11 mouse cellular contexts compared by ENCODE assay signal in the genomic region with DNA sequence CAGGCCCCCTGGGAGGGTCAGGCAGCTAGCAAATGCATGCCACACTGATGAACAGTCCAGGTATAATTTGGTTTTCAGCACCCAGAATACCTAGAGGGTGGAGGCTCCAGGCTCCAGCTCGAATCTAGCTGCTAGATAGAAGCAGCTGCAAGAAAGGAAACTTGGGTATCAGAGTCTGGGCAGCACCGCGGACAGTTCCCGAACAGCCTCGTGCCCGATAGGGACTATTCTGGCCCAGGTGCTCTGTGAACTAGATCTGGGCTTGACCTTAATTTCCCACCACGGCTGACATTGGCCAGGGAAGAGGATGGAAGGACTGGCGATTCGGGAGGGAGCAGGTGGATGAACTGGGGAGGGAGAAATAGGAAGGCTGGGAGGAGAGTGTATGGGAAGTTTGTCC. TPM values are rescaled to one million over a fixed set of nuclear protein-coding genes. Genes with fewer than 3 reads are reported as not detected.
DNase-seq lines count a peak whose midpoint lies in the region; ATAC-seq lines count a peak whose summit lies in the region.
"Had no signal": no experiment of that assay in that cellular context is flagged by ENCODE, and none has a peak within 500 bp of the region (broad histone marks: within the 10 kb centered on the region; RNA-seq: fewer than 3 reads in every experiment).

No protein-coding gene starts in this region.

- peak; percentile 40 to 58 for DNase-seq in adrenal gland, postnatal 36 days
- no peak for DNase-seq in adrenal gland, adult 8-10 months
- DNase-seq in lung, postnatal 10 days, result peak; percentile 19
- no peak for DNase-seq in lung, postnatal 4 days
- peak; percentile 49 for DNase-seq in NIH3T3 (ENCODE audit: low read depth)
- peak; percentile 81 for DNase-seq in limb, embryonic 11.5 days (ENCODE audit: low spot score)
- DNase-seq in left cerebral cortex, adult 8-10 months (ENCODE audit: low spot score in 2 of 2), result no peak

- H3K4me1 ChIP-seq in limb, embryonic 11.5 days (ENCODE audit: control insufficient read depth, insufficient read depth, low read length), result no peaks in the 10 kb centered on the region
- H3K4me1 ChIP-seq: liver, embryonic 15.5 days had no signal

- H3K36me3 ChIP-seq in limb, embryonic 11.5 days (ENCODE audit: control insufficient read depth, insufficient read depth, low read length), result no peaks in the 10 kb centered on the region
- H3K36me3 ChIP-seq: forebrain, embryonic 10.5 days; liver, embryonic 15.5 days; midbrain, embryonic 12.5 days had no signal

- no peaks in the 10 kb centered on the region for H3K27me3 ChIP-seq in limb, embryonic 11.5 days (ENCODE audit: control insufficient read depth, insufficient read depth, low read length)

- H3K9me3 ChIP-seq in limb, embryonic 11.5 days (ENCODE audit: control insufficient read depth, low read length), result no peaks in the 10 kb centered on the region
- H3K9me3 ChIP-seq: forebrain, embryonic 10.5 days; liver, embryonic 15.5 days; midbrain, embryonic 12.5 days had no signal

- H3K4me2 ChIP-seq in limb, embryonic 11.5 days (ENCODE audit: low read depth, severe bottlenecking), result no peak overlapping the region
- H3K4me2 ChIP-seq: liver, embryonic 15.5 days; midbrain, embryonic 12.5 days had no signal

- H3K27ac ChIP-seq in limb, embryonic 11.5 days (replicated peaks; ENCODE audit: low read depth, low read length), result no peak overlapping the region
- H3K27ac ChIP-seq: forebrain, embryonic 10.5 days; liver, embryonic 15.5 days; midbrain, embryonic 12.5 days had no signal

- no peak overlapping the region for H3K4me3 ChIP-seq in limb, embryonic 11.5 days (ENCODE audit: low read depth, low read length)
- H3K4me3 ChIP-seq: forebrain, embryonic 10.5 days; liver, embryonic 15.5 days; midbrain, embryonic 12.5 days had no signal

- no peak overlapping the region for H3K9ac ChIP-seq in limb, embryonic 11.5 days (ENCODE audit: low read length)
- H3K9ac ChIP-seq: liver, embryonic 15.5 days; midbrain, embryonic 12.5 days had no signal

- no peak for ATAC-seq in limb, embryonic 11.5 days (ENCODE audit: insufficient number of reproducible peaks, low FRiP score, low TSS enrichment, low read depth)
- no peak for ATAC-seq in frontal cortex, adult (ENCODE audit: low TSS enrichment)

- 8% methylated on average over 9 of the region's 9 CpGs for WGBS in limb, embryonic 11.5 days

RNA-seq across cellular contexts. Expression of gene Adgra1, which starts 6.3 kb away (rescaled TPM):
- 1 to 10 TPM; 2.2 to 3.9 TPM for total RNA-seq in adrenal gland, postnatal 36 days (2021)
- 1 to 10 TPM; 4.1 to 5.7 (median 5.1) TPM for total RNA-seq in adrenal gland, adult 8-10 months (2022)
- not detected in 2 replicates for polyA plus RNA-seq in limb, embryonic 11.5 days (2014; fragmentation: Nextera tagmentation; extraction: Ambion mirVana)
- total RNA-seq in left cerebral cortex, adult 8-10 months (2022), result 10 to 100 TPM; 47.0 to 62.4 (median 50.4) TPM
- polyA plus RNA-seq: liver, embryonic 15.5 days had no signal

Comparison
In these comparisons a context has a peak if more than half of its experiments do, and no peak if none do; other contexts are left out.
1. DNase-seq: peak in adrenal gland, postnatal 36 days (2 of 2), lung, postnatal 10 days (single experiment), NIH3T3 (single experiment) and limb, embryonic 11.5 days (single experiment); none in adrenal gland, adult 8-10 months (single experiment), lung, postnatal 4 days (0 of 2) and left cerebral cortex, adult 8-10 months (0 of 2).
2. RNA of gene Adgra1, which starts 6.3 kb away (total RNA-seq): 47.0 to 62.4 TPM in left cerebral cortex, adult 8-10 months; 4.1 to 5.7 TPM in adrenal gland, adult 8-10 months and 2.2 to 3.9 TPM in adrenal gland, postnatal 36 days; every median in the first group is over 4 times any median in the second.